Mouse (Mus musculus): ENCODE data around the gene Ddx31. TPM values are rescaled to one million over a fixed set of nuclear protein-coding genes. Genes with fewer than 3 reads are reported as not detected.

Ddx31 gene
- polyA plus RNA-seq, 1 experiment from 2014 or later = 14.8 TPM

GRCm38 (mm10) chr2:28829265-28829664 lies 10.9 kb upstream of the Ddx31 start:
- Histone ChIP-seq H3K27me3 (no peaks in the 10 kb centered on the region), H3K9me3 (no peaks in the 10 kb centered on the region), H3K9ac (no peak overlapping the region), H3K36me3 (peaks cover 92% of the 10 kb centered on the region), H3K27ac (no peak overlapping the region), H3K4me3 (no peak overlapping the region), H3K4me1 (no peaks in the 10 kb centered on the region), H3K4me2 (no peak overlapping the region)
- no peak for ATAC-seq (ENCODE audit: insufficient number of reproducible peaks, low FRiP score, low TSS enrichment, low read depth)
- WGBS = 40% methylated on average over 4 of the region's 4 CpGs

DNA sequence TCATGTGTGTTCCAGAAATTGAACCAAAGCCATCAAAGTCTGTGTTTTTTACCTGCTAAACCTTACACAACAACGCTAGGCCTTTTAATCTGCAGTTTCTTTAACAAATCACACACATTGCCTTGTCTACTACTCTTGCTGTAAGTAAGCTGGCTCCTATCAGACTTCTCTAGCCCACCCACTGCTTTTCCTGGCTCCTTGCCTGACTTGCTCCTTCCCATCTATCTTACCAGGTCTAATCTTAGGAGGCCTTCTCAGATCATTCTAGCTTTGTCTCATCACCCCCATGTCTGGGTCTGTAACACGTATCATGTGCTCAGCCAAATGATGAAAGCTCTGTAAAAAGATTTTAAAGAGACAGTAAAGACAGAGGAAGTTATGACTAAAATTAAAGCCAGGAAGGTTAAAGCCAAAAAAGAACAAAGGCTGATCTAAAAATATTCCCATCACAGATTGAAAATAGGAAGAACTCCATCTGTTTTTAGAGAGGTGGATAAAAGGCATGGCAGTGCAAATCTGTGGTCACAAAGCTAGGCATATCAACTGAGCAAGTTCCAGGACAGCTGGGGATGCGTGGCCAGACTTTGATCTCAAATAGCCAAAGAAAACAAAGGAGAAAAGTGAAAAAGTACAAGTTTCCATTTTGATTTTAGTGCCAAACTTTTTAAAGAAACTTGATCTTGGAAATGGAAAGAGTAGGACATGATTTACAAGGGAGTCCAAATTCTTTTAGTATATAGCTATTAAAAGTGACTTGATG lies 3.8 kb upstream of the Ddx31 start:
- Histone ChIP-seq H3K9ac (no peak overlapping the region), H3K9me3 (no peaks in the 10 kb centered on the region), H3K4me3 (no peak overlapping the region), H3K27me3 (no peaks in the 10 kb centered on the region), H3K36me3 (peaks cover 33% of the 10 kb centered on the region), H3K4me2 (no peak overlapping the region), H3K27ac (no peak overlapping the region), H3K4me1 (peaks cover 26% of the 10 kb centered on the region)
- 44% methylated on average over 3 of the region's 3 CpGs for WGBS
- no peak for ATAC-seq (ENCODE audit: insufficient number of reproducible peaks, low FRiP score, low TSS enrichment, low read depth)

DNA sequence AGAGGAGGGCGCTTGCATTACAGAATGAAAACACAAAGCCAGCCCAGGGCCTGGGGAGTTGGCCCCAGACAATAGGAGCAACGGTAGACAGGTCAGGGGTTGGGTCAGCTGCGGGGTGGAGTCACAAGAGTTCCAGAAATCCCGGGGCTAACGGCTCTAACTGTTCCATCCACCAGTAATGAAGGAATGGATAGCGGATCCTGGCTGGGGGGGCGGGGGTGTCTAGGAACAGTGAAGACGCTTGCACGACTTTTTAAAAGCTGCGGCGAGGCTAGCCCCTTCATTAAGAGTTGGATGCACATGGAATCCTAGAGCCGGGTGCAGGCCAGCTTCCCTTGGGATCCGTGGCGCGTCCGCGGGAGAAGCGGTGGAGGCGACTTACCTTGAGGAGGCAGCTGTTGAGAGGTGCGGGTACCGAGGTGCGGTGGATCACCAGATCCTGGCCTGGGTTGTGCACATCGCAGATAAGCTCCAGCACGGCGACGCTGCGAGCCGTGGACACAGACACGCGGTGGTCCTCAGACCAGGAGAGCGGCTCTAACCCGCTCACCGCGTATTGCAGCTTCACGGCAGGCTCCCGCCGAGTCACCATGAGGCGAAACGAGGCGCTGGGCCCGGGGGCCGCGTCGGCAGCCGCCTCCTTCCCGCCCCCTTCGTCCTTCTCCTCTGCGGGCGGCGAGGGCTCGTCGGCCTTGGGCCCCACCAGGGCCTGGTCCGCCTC lies 545 bp upstream of the Ddx31 start:
- Histone ChIP-seq H3K36me3 (peaks cover 11% of the 10 kb centered on the region), H3K9me3 (no peaks in the 10 kb centered on the region), H3K4me1 (peaks cover 36% of the 10 kb centered on the region), H3K27me3 (no peaks in the 10 kb centered on the region), H3K9ac (peak overlapping the region; percentile 97), H3K4me2 (peak overlapping the region; percentile 78), H3K27ac (peak overlapping the region; percentile 93), H3K4me3 (peak overlapping the region; percentile 99)
- 0% methylated on average over 53 of the region's 53 CpGs for WGBS
- ATAC-seq (ENCODE audit: insufficient number of reproducible peaks, low FRiP score, low TSS enrichment, low read depth) = peak; percentile 50

DNA sequence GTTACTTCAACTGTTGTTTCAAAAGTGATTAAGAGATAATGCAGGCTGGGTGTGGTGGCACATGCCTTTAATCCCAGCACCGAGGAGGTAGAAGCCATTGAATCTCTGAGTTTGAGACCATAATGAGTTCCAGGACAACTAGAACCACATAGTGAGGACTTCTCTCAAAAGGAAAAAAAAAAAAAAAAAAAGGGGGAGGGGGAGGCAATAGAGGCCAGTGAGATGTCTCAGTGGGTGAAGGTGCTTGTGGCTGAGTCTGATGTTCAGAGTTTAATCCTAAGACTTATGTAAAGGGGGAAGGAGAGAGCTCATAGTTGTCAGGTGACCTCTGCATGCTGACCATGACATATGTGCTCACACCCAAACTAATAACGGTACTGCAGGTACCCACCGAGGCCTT lies 1.8 kb downstream of the Ddx31 start:
- Histone ChIP-seq H3K27ac (no peak overlapping the region), H3K4me3 (no peak overlapping the region), H3K27me3 (no peaks in the 10 kb centered on the region), H3K4me2 (peak overlapping the region; percentile 78; the same call in 1 of the 2 replicates), H3K4me1 (peaks cover 31% of the 10 kb centered on the region), H3K9me3 (no peaks in the 10 kb centered on the region), H3K9ac (no peak overlapping the region), H3K36me3 (peaks cover 26% of the 10 kb centered on the region)
- no peak for ATAC-seq (ENCODE audit: insufficient number of reproducible peaks, low FRiP score, low TSS enrichment, low read depth)
- WGBS = 77% methylated on average over 3 of the region's 3 CpGs

DNA sequence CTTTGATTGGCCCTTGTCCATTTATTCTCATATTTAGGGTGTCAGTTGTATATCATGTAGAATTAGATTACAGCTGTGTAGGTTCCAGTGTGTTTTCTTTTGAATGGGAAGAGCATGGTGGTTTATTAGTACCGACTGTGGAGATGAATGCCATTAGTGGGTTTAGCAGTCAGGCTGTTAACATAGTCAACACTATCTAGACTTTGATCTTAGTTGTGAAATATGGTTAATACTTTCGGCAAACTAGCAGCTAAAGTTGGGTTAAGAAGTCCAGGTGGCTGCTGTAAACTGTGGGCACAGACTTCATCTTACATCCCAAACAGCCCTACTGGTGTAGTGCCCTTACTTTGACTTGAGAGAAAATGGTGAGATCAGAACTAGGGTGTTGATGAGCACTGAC lies 8.7 kb downstream of the Ddx31 start:
- H3K9ac ChIP-seq = no peak overlapping the region
- peaks cover 70% of the 10 kb centered on the region for H3K36me3 ChIP-seq
- H3K4me3 ChIP-seq = no peak overlapping the region
- no peak for ATAC-seq (ENCODE audit: insufficient number of reproducible peaks, low FRiP score, low TSS enrichment, low read depth)
- no peak overlapping the region for H3K27ac ChIP-seq
- no peaks in the 10 kb centered on the region for H3K9me3 ChIP-seq
- 87% methylated on average over 2 of the region's 2 CpGs for WGBS
- no peaks in the 10 kb centered on the region for H3K27me3 ChIP-seq
- H3K4me2 ChIP-seq = no peak overlapping the region
- no peaks in the 10 kb centered on the region for H3K4me1 ChIP-seq

DNA sequence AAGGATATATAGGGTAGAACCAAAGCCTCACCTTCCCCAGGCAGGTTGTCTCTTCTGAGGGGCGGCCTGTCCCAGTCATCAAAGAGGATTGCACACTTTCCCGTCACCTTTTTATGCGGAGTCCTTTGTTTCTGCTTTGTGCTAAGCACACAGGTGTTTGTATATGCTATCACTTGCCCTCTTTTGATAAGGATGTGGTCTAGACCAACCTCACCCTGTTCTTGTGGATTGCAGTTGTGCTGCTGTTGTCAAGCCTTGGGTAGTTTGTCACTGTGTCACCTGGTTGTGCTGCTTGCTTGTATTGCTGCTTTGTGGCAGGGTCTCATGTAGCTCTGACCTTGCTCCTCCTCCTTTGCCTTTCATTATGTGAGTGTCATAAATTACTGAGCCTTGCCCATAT lies 12.4 kb downstream of the Ddx31 start:
- H3K4me1 ChIP-seq = no peaks in the 10 kb centered on the region
- ATAC-seq (ENCODE audit: insufficient number of reproducible peaks, low FRiP score, low TSS enrichment, low read depth) = no peak
- H3K27ac ChIP-seq = no peak overlapping the region
- H3K4me2 ChIP-seq = no peak overlapping the region
- H3K4me3 ChIP-seq = no peak overlapping the region
- no peaks in the 10 kb centered on the region for H3K9me3 ChIP-seq
- H3K27me3 ChIP-seq = no peaks in the 10 kb centered on the region
- no peak overlapping the region for H3K9ac ChIP-seq
- H3K36me3 ChIP-seq = peaks cover 67% of the 10 kb centered on the region
- WGBS = 94% methylated on average over 3 of the region's 3 CpGs

DNA sequence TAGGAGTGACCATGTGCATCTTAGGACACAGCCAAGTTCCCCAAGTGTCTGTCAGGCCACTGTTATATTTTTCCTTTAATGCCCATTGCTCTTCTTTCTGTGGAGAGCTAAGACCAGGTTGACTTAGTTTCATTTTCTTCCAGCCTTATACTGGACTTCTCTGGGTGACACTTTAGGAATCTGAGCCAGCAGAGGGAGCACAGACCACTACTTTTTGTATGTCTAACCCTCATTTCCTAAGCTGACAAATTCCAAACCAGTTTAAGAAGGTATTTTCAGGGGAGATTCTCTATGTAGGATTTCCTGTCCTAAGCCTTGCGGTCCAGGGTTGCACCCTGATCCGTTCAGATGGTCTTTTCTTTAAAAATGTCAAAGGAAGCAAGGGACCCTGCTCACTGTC lies 15.6 kb downstream of the Ddx31 start:
- no peak overlapping the region for H3K4me2 ChIP-seq
- no peak for ATAC-seq (ENCODE audit: insufficient number of reproducible peaks, low FRiP score, low TSS enrichment, low read depth)
- H3K4me1 ChIP-seq = no peaks in the 10 kb centered on the region
- WGBS = 94% methylated on average over 2 of the region's 2 CpGs
- H3K27me3 ChIP-seq = no peaks in the 10 kb centered on the region
- no peaks in the 10 kb centered on the region for H3K9me3 ChIP-seq
- H3K9ac ChIP-seq = no peak overlapping the region
- no peak overlapping the region for H3K27ac ChIP-seq
- H3K4me3 ChIP-seq = no peak overlapping the region
- peaks cover 65% of the 10 kb centered on the region for H3K36me3 ChIP-seq

- H3K4me1 ChIP-seq = no peaks in the 10 kb centered on the region
- H3K4me3 ChIP-seq = no peak overlapping the region
- no peaks in the 10 kb centered on the region for H3K27me3 ChIP-seq
- H3K9ac ChIP-seq = no peak overlapping the region
- H3K9me3 ChIP-seq = no peaks in the 10 kb centered on the region
- no peak overlapping the region for H3K4me2 ChIP-seq
- no peak overlapping the region for H3K27ac ChIP-seq
- ATAC-seq (ENCODE audit: insufficient number of reproducible peaks, low FRiP score, low TSS enrichment, low read depth) = no peak
- peaks cover 83% of the 10 kb centered on the region for H3K36me3 ChIP-seq
- WGBS = 89% methylated on average over 4 of the region's 4 CpGs
Measured at GRCm38 (mm10) chr2:28859303-28859702, 19.1 kb downstream of the Ddx31 start.

DNA sequence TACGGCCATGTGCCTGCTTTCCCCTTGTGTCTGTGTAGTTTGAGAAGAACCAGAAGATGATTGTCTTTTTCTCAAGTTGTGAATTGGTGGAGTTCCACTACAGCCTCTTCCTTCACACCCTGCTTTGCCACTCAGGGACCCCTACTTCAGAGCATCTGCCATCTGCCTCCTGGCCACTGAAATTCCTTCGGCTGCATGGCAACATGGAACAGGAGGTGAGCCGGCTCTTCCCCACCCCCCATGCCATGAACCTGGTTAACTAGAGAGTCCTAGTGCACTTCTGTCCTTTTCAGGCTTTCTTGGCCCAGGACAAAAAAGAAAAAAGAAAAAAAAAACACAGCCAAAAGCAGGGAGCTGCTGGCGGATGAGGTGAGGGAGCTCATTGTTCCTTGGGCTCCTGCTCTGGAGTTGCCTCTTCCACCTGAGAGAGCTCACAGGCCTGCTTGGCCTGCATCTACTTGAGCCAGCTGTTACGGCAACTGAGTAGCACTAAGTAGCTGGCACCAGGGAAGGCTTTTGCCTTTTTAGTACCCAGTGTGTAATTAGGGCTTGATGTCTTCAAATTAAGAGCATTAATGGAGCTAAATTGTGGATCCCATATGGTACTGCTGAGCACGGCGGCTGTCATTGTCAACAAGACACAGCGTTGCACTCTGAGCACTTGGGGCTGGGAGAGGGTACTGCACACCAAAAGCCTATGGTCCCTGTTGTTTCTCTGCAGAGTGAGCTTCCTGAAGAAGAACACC lies 20.6 kb downstream of the Ddx31 start:
- peaks cover 85% of the 10 kb centered on the region for H3K36me3 ChIP-seq
- ATAC-seq (ENCODE audit: insufficient number of reproducible peaks, low FRiP score, low TSS enrichment, low read depth) = no peak
- WGBS = 91% methylated on average over 8 of the region's 8 CpGs

GRCm38 (mm10) chr2:28863857-28864256 lies 23.7 kb downstream of the Ddx31 start:
- Histone ChIP-seq H3K9me3 (no peaks in the 10 kb centered on the region), H3K9ac (no peak overlapping the region), H3K4me3 (no peak overlapping the region), H3K27ac (no peak overlapping the region), H3K4me1 (no peaks in the 10 kb centered on the region), H3K36me3 (peaks cover 89% of the 10 kb centered on the region), H3K27me3 (no peaks in the 10 kb centered on the region), H3K4me2 (no peak overlapping the region)
- no peak for ATAC-seq (ENCODE audit: insufficient number of reproducible peaks, low FRiP score, low TSS enrichment, low read depth)

More for the DNA sequence above, 20.6 kb downstream of the Ddx31 start:
- Histone ChIP-seq H3K27me3 (no peaks in the 10 kb centered on the region), H3K9ac (no peak overlapping the region), H3K4me3 (no peak overlapping the region), H3K9me3 (no peaks in the 10 kb centered on the region), H3K27ac (no peak overlapping the region), H3K4me1 (no peaks in the 10 kb centered on the region), H3K4me2 (no peak overlapping the region)

GRCm38 (mm10) chr2:28867495-28867894 lies 27.3 kb downstream of the Ddx31 start:
- no peak for ATAC-seq (ENCODE audit: insufficient number of reproducible peaks, low FRiP score, low TSS enrichment, low read depth)
- no peak overlapping the region for H3K4me2 ChIP-seq
- no peak overlapping the region for H3K27ac ChIP-seq
- H3K9me3 ChIP-seq = no peaks in the 10 kb centered on the region
- 66% methylated on average over 7 of the region's 7 CpGs for WGBS
- no peak overlapping the region for H3K9ac ChIP-seq
- H3K4me1 ChIP-seq = no peaks in the 10 kb centered on the region
- no peak overlapping the region for H3K4me3 ChIP-seq
- H3K36me3 ChIP-seq = peaks cover 56% of the 10 kb centered on the region
- H3K27me3 ChIP-seq = no peaks in the 10 kb centered on the region

DNA sequence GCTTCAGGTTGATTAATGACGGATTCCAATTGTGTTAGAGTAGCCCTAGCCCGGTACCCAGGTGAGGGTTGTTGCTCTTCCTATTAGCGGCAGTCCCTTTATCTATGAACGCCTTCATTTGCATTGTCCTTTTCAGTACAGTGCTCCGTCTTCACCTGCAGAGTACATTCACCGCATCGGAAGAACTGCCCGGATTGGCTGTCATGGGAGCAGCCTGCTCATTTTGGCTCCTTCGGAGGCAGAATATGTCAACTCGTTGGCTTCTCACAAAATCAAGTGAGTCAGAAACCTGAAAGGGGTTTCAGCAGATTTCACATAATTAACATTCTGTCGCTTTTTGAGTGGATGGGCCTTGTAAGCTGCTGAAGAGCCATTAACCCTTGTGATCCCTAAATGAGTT lies 35.3 kb downstream of the Ddx31 start:
- 85% methylated on average over 11 of the region's 11 CpGs for WGBS
- ATAC-seq (ENCODE audit: insufficient number of reproducible peaks, low FRiP score, low TSS enrichment, low read depth) = no peak
- Histone ChIP-seq H3K4me1 (no peaks in the 10 kb centered on the region), H3K27me3 (no peaks in the 10 kb centered on the region), H3K27ac (no peak overlapping the region), H3K9me3 (no peaks in the 10 kb centered on the region), H3K4me2 (no peak overlapping the region), H3K36me3 (peaks cover 55% of the 10 kb centered on the region), H3K9ac (no peak overlapping the region), H3K4me3 (no peak overlapping the region)
